Mouse (Mus musculus): ENCODE results near the gene Gpr137.

The Gpr137 gene

GRCm38 (mm10) chr19:6940396-6941351, 1.6 kb downstream of the Gpr137 start:
- DNase-seq: peak; percentile 37

- DNase-seq: no peak
Measured at GRCm38 (mm10) chr19:6939106-6940002, 2.9 kb downstream of the Gpr137 start.

GRCm38 (mm10) chr19:6937541-6938465, 4.5 kb downstream of the Gpr137 start:
- peak; percentile 38 for DNase-seq

DNA sequence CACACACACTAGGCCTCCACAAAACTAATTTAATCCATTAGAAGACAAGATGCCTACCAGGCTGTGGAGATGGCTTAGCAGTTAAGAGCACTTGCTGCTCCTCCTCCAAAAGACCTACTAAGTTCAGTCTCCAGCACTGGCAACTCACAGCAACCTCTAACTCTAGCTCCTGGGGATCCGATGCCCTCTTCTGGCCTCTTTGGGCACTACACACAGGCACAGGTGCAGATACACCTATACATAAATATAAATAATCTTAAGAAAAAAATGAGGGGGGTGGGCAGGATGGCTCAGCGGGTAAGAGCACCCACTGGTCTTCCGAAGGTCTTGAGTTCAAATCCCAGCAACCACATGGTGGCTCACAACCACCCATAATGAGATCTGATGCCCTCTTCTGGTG, 6.0 kb downstream of the Gpr137 start:
- DNase-seq: no peak

- DNase-seq: no peak
Measured at GRCm38 (mm10) chr19:6934195-6934977, 7.9 kb downstream of the Gpr137 start, which contains the start of gene Kcnk4. Kcnk4 (minus strand) TSS chr19:6934515.

DNA sequence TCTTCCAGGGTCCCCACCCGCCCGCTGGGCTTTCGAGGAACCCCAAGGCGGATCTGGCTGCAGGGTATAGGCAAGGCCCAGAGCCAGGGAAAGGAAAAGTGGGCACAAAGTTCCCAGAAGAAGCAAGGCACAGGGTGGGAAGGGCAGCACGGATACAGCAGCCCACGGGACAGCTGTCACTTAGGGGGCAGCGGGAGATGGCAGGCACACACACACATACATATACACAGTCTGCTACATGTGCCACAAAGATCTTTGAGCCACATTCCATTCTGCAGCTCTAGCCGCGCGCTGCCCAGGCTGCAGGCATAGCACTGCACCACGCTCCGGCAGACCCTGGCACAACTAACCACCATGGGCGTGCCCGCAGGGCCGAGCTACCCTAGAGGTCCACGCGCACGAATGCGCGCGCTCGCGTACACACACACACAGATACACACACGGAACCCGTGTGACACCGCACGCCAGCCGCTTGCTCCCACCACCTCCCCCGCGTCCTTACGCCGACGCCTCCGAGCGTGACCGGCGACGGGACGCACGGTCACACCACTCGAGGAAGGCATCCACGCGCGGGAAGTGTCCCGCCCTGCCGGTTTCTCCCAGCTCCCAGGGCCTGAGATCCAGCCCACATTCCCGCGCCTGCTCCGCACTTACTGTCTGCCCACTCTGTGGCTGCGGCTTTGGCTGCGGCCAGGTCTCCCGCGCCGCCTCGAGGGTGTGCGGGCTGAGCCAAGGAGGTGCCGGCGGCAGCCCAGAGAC, 8.7 kb downstream of the Gpr137 start:
- DNase-seq: peak; percentile 35

DNA sequence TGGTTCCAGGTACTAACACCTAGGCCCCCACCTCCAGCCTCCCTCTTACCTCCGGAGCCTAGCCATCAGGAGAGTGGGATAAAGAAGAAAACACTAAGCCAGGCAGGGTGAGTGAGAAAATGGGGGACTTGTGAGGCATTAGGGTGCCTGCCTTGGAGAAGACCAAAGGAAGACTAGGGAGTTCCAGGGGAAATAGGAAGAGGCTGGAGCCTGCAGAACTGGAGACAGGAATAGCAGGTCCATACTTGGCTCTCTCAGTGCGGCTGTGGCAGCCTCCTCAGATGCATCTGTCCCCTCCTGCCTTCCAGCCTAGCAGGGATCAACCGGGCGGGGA, 9.2 kb downstream of the Gpr137 start:
- no peak for DNase-seq

DNA sequence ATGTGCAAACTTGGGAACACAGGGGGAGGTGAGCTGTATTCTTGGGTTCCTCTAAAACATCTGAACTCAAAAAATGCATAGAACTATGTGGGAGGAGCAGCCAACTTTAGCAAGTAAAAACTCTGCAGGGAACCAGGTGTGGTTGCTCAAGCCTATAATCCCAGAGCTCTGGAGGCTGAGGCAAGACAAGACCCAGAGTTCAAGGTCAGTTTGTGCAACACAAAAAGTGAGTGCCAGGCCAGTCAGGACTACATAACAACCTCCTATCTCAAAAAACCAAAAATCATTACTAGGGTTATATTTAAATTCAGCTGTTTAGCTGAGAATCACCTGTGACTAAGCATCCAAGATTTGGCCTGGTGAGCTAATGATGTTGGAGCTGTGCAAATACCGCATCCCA, 10.3 kb downstream of the Gpr137 start:
- DNase-seq: no peak

DNA sequence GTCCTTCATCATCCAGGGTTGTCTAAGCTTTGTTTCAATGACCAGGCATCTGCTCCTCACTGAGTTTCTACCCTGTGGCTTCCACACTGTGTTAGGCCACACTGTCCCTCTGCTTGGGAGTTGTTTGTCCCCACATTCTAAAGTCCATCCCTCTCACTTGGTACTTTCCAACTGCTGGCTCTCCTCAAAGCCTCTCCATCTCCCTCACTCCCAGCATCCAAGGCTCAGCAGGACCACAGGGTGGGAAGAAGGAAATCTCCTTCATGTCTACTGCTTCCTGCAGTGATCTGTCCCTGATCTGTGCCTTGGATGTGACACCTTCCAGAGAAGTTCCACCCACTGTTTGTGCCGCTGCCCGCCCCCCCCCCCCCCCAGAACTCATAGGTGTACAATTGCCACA, 11.3 kb downstream of the Gpr137 start:
- DNase-seq: no peak

- no peak for DNase-seq
Measured at GRCm38 (mm10) chr19:6928080-6928479, 14.2 kb downstream of the Gpr137 start.

DNA sequence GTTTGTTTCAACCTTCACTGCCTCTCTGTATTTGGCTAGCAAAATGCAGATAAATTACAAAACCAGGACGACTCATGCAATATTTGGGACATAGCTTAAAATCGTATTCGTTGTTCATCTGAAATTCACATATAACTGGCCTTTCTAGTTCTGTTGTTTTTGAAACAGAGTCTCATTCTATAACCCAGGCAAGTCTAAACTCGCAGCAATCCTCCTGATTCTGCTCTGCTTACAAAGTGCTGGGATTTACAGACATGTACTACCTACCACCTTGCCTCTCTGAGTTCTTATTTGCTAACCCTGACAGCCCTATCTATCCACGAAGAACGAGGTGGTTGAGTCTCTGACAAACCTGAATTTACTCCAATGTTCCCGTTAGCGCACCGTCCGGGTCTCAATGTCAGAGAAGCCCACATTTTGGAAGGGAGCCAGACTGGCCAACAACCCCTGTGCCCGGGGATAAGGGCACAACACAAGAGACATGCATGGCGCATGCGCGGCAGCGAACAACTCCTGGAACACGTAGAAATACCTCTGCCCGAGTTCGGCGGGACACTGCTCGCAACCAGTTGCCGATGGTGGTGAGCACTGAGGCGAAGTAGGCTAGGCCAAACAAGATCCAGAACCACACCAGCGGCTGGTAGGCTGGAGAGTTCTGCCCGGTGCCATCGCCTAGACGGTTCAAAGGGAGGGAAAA, 15.6 kb downstream of the Gpr137 start:
- DNase-seq: peak; percentile 72

DNA sequence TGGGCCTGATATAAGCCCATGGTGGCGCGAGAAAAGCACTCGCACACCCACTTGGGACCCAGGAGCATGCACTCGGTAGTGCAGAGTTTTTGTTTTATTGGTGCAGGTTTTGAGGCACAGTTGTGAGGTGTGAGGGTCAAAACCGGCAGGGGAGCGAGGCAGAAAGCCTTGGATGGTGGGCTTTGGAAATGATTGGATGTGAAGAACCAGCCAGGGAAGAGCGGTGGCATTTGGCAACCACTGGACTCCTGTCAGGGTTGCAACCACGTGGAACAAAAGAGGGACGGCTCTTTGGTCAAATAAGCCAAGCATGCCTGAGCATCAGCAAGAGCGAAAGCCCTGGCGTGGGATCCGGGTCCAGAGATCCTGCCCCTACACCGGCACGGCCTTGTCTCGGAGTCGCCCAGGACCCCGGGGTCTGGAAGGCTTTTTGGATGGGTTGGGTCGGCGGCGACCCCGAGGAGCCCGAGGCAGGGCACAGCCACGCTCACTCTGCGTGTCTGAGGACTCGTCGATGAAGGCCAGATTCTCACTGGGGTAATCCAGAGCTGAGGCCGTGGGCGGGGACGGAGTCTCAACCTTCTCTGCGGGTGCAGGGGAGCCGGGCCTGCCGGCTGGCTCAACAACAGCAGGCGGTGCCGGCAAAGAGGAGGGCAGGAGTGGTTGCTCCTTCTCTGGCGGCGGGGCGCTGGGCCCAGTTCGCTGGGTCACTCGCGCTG, 16.5 kb downstream of the Gpr137 start:
- no peak for DNase-seq

GRCm38 (mm10) chr19:6925307-6925573, 17.0 kb downstream of the Gpr137 start, which contains the start of gene Catsperz:
Catsperz (minus strand) TSS chr19:6925380.
- no peak for DNase-seq

DNA sequence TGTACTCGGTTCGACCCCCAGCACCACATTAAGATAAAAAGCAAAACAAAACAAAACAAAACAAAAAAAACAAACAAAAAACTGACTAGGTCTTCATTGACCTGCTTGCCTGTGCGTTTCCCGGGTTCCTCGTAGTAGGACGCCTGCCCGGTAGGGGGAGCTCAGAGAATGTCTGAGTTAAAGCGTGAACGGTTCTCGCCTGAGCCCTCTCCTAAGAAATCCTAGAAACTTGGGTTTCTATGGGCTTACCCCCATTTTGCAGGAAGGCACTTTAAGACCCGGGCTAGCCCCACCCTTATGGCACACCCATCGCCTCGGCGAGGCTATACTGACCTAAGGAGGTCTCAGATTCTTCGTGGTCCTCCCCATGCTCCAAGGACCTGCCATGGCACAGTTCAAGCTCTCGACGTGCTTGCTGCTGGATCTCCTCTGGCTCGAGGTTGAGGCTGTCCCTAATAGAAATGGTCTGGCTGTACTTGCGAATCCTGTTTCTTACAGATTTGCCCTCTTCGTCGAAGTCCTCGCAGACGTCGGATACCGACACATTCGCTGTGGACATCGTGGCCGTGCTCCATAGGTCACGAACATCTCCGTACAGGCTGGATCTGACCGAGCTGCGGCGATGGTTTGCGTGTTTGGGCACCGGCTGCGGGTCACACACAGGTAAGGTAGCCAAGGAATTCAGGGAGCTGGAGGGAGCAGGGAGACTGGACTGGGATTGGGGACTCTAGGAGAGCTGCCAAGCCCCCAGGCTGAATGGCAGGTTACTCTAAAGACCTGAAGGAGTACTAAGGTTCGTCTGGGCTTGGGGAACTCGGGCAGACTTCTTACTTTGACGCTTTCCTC, 17.6 kb downstream of the Gpr137 start:
- DNase-seq: peak; percentile 82

DNA sequence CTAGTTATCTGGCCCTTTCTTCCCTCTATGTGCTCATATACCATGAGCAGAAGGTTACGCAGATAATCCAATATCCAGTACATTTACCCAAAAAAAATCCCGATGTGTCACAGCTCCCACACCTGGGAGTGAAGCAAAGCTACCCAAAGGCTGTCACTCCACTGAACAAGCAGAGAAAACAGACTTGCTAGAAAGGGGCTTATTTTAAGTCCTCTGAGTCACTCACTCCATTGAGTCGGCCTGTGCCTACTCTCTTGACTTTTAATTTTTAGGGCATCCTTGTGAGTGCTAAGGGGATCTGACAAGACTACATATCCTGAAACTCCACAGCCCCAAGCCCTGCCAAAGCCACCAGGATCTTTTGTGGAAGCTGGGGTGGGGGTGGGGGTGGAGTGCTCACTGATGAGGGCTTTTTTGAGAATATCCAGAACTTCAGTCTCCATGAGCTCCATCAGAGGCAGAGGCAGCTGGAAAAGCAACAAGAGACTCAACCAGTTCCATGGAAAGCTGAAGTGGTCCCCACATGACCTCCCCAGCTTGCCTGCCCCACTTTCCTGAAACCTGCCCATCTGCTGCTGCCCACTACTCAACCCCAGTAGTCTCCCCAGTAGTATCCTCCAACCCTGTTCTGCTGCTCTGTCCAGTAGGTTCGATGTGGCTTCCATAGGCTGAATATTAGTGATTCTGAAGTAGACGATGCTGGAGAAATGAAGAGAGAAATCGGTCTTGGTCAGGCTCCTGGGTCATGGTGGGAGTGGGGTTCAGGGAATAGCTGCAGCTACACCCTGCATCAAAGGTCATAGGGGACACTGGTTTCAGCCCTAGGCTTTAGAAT, 19.2 kb downstream of the Gpr137 start:
- no peak for DNase-seq

- DNase-seq: peak; percentile 100
Measured at GRCm38 (mm10) chr19:6921647-6922567, 20.4 kb downstream of the Gpr137 start, which contains the start of gene Esrra. Esrra (minus strand) TSS chr19:6921813.
